11 mouse cellular contexts compared by ENCODE assay signal in genomic region chr10:118411377-118411776, GRCm38 (mm10). TPM values are rescaled to one million over a fixed set of nuclear protein-coding genes. Genes with fewer than 3 reads are reported as not detected.
DNase-seq lines count a peak whose midpoint lies in the region; ATAC-seq and TF ChIP-seq lines count a peak whose summit lies in the region.
"Had no signal": no experiment of that assay in that cellular context is flagged by ENCODE, and none has a peak within 500 bp of the region (broad histone marks: within the 10 kb centered on the region; RNA-seq: fewer than 3 reads in every experiment).

No protein-coding gene starts in this region.

- TF ChIP-seq CTCF in kidney, postnatal 0 days (IDR thresholded peaks at IDR 0.05; ENCODE audit: low read depth) = peak; percentile 60
- TF ChIP-seq CTCF in thymus, adult 2 months (IDR thresholded peaks at IDR 0.05; ENCODE audit: borderline replicate concordance, control insufficient read depth, extremely low read depth, insufficient read depth, low read length, poor library complexity) = no peak

- H3K27me3 ChIP-seq in kidney, postnatal 0 days (ENCODE audit: insufficient read depth, low read length) = no peaks in the 10 kb centered on the region
- no peaks in the 10 kb centered on the region for H3K27me3 ChIP-seq in thymus, adult 2 months (ENCODE audit: control insufficient read depth, insufficient read depth, low read length)
- no peaks in the 10 kb centered on the region for H3K27me3 ChIP-seq in embryonic facial prominence, embryonic 14.5 days (replicated peaks; ENCODE audit: control insufficient read depth, insufficient read depth, low read length)
- H3K27me3 ChIP-seq: midbrain, embryonic 12.5 days had no signal

- H3K27ac ChIP-seq in kidney, postnatal 0 days = no peak overlapping the region
- H3K27ac ChIP-seq in thymus, adult 2 months (ENCODE audit: control insufficient read depth, insufficient read depth, low read length) = no peak overlapping the region
- no peak overlapping the region for H3K27ac ChIP-seq in embryonic facial prominence, embryonic 14.5 days (replicated peaks; ENCODE audit: low read depth, low read length)
- H3K27ac ChIP-seq: heart, embryonic 10.5 days; midbrain, embryonic 12.5 days had no signal

- no peak overlapping the region for H3K4me2 ChIP-seq in kidney, postnatal 0 days (ENCODE audit: low read length)
- no peak overlapping the region for H3K4me2 ChIP-seq in embryonic facial prominence, embryonic 14.5 days (ENCODE audit: low read depth, low read length)
- H3K4me2 ChIP-seq: midbrain, embryonic 12.5 days had no signal

- no peaks in the 10 kb centered on the region for H3K9me3 ChIP-seq in kidney, postnatal 0 days (replicated peaks; ENCODE audit: low read length)
- no peaks in the 10 kb centered on the region for H3K9me3 ChIP-seq in embryonic facial prominence, embryonic 14.5 days (ENCODE audit: control insufficient read depth, low read length)
- H3K9me3 ChIP-seq: heart, embryonic 10.5 days; midbrain, embryonic 12.5 days had no signal

- H3K4me1 ChIP-seq in kidney, postnatal 0 days (replicated peaks; ENCODE audit: insufficient read depth, low read length) = no peaks in the 10 kb centered on the region
- no peaks in the 10 kb centered on the region for H3K4me1 ChIP-seq in thymus, adult 2 months (replicated peaks; ENCODE audit: control insufficient read depth, insufficient read depth, low read length)
- H3K4me1 ChIP-seq in embryonic facial prominence, embryonic 14.5 days (ENCODE audit: control insufficient read depth, insufficient read depth, low read length) = no peaks in the 10 kb centered on the region
- H3K4me1 ChIP-seq: heart, embryonic 10.5 days; midbrain, embryonic 12.5 days had no signal

- TF ChIP-seq POLR2A in thymus, adult 2 months (IDR thresholded peaks at IDR 0.05; ENCODE audit: control insufficient read depth, extremely low read depth, insufficient read depth, low read length, poor library complexity) = no peak

- no peak overlapping the region for H3K9ac ChIP-seq in kidney, postnatal 0 days (ENCODE audit: low read depth, low read length)
- no peak overlapping the region for H3K9ac ChIP-seq in embryonic facial prominence, embryonic 14.5 days (ENCODE audit: low read depth, low read length)
- H3K9ac ChIP-seq: midbrain, embryonic 12.5 days had no signal

- ATAC-seq in kidney, postnatal 0 days (replicated peaks; ENCODE audit: low FRiP score, low read depth) = no peak
- no peak for ATAC-seq in embryonic facial prominence, embryonic 14.5 days (ENCODE audit: low read depth)
- ATAC-seq: intestine, embryonic 16.5 days had no signal

- H3K36me3 ChIP-seq in kidney, postnatal 0 days (ENCODE audit: insufficient read depth, low read length) = no peaks in the 10 kb centered on the region
- no peaks in the 10 kb centered on the region for H3K36me3 ChIP-seq in thymus, adult 2 months (ENCODE audit: control insufficient read depth, insufficient read depth, low read length)
- no peaks in the 10 kb centered on the region for H3K36me3 ChIP-seq in embryonic facial prominence, embryonic 14.5 days (ENCODE audit: control insufficient read depth, insufficient read depth, low read length)
- H3K36me3 ChIP-seq: heart, embryonic 10.5 days; midbrain, embryonic 12.5 days had no signal

- H3K4me3 ChIP-seq in kidney, postnatal 0 days (replicated peaks; ENCODE audit: low read depth, low read length) = no peak overlapping the region
- H3K4me3 ChIP-seq in thymus, adult 2 months (ENCODE audit: control insufficient read depth, insufficient read depth, low read length) = no peak overlapping the region
- H3K4me3 ChIP-seq in embryonic facial prominence, embryonic 14.5 days (ENCODE audit: low read depth, low read length) = no peak overlapping the region
- H3K4me3 ChIP-seq: erythroblast, embryonic 14.5 days; heart, embryonic 10.5 days; midbrain, embryonic 12.5 days had no signal

- peak; percentile 29 for DNase-seq in kidney, postnatal 0 days (ENCODE audit: low spot score)
- DNase-seq in kidney, postnatal 14 days = no peak
- peak; percentile 9 for DNase-seq in thymus, adult 2 months
- no peak for DNase-seq in thymus, postnatal 36 days
- DNase-seq in embryonic facial prominence, embryonic 14.5 days (ENCODE audit: low spot score) = peak; percentile 12
- no peak for DNase-seq in cerebellum, adult 9-10 months
- DNase-seq in right cerebral cortex, postnatal 10 days (ENCODE audit: low spot score in 2 of 2) = no peak

RNA-seq across cellular contexts. Expression of gene Ifng, which starts 29.5 kb away (rescaled TPM):
- not detected in 2 replicates for polyA plus RNA-seq in kidney, postnatal 0 days (2015; fragmentation: Nextera tagmentation; extraction: Ambion mirVana)
- polyA plus RNA-seq in thymus, adult 2 months (2012; rRNA removed) = 0.24 TPM in 1 of 2 replicates, not detected in the other
- polyA plus RNA-seq in embryonic facial prominence, embryonic 14.5 days (2014; fragmentation: Nextera tagmentation; extraction: Ambion mirVana) = not detected in 2 replicates
- polyA plus RNA-seq: erythroblast, embryonic 14.5 days; heart, embryonic 10.5 days; intestine, embryonic 16.5 days; midbrain, embryonic 12.5 days had no signal

RNA-seq across cellular contexts. Expression of gene Gm9049, which starts 57.5 kb away (rescaled TPM):
- 0.08 and 0.11 TPM in 2 replicates for polyA plus RNA-seq in kidney, postnatal 0 days (2015; fragmentation: Nextera tagmentation; extraction: Ambion mirVana)
- 0.05 TPM in 1 of 2 replicates, not detected in the other for polyA plus RNA-seq in thymus, adult 2 months (2012; rRNA removed)
- polyA plus RNA-seq in embryonic facial prominence, embryonic 14.5 days (2014; fragmentation: Nextera tagmentation; extraction: Ambion mirVana) = 0.10 TPM in 1 of 2 replicates, not detected in the other
- polyA plus RNA-seq: erythroblast, embryonic 14.5 days; midbrain, embryonic 12.5 days had no signal

Comparison
In these comparisons a context has a peak if more than half of its experiments do, and no peak if none do; other contexts are left out.
1. DNase-seq: peak in kidney, postnatal 0 days (single experiment), thymus, adult 2 months (single experiment) and embryonic facial prominence, embryonic 14.5 days (single experiment); none in kidney, postnatal 14 days (single experiment), thymus, postnatal 36 days (0 of 2), cerebellum, adult 9-10 months (single experiment) and right cerebral cortex, postnatal 10 days (0 of 2).